Mouse (Mus musculus) kidney, adult 2 months (tissue): ENCODE data around the gene Syne1.

Experiments
- CTCF ChIP-seq: fragments of 200-500 bp; conservative IDR thresholded peaks from 2 replicates; pipeline ENCODE4 v1.5.1; 2011; ENCODE audit warnings: low read depth, mild to moderate bottlenecking, control low read depth, low read length, moderate library complexity, mixed read lengths; ENCODE audit not compliant: insufficient read depth, insufficient read length
- POLR2A ChIP-seq: fragments of 200-500 bp; IDR thresholded peaks from one replicate; pipeline ENCODE4 v1.6.1; 2011; ENCODE audit warnings: low read depth, low read length, control low read depth

GRCm38 (mm10) chr10:5045671-5046070, 505.6 kb downstream of the Syne1 start:
- TF ChIP-seq CTCF (no peak), POLR2A (no peak)
